Mouse (Mus musculus): ENCODE measurements around the gene Atp13a1.

DNA sequence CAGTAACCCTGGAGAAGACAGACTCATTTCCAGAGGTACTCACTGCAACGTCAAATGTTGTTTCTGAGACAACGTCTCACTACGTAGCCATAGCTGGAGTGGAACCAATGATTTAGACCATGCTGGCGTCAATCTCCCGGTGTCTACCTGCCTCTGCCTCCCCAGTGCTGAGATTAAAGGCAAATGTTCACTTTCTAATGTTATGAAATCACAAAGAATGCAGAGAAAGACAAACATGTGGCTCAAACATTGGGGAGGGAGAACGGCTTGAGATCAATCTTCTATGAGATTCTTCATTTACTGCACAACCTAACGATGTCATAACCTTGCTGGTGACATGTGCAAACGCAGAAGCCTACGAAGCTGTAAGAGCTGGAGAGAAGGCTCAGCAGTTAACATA is 19.7 kb upstream of the Atp13a1 start:
- TF ChIP-seq CTCF (IDR thresholded peaks at IDR 0.05; ENCODE audit: low read depth) (no peak), EP300 (IDR thresholded peaks at IDR 0.05; ENCODE audit: low read depth) (no peak)
